Mouse (Mus musculus) lung, adult 2 months (tissue): ENCODE results near the gene Slc10a6.

Source experiments
- CTCF ChIP-seq: fragments of 200-500 bp; IDR thresholded peaks from 2 replicates; pipeline ENCODE4 v1.5.1; 2011; ENCODE audit warnings: mild to moderate bottlenecking, low read length, control low read depth; ENCODE audit not compliant: insufficient read depth
- POLR2A ChIP-seq: fragments of 200-500 bp; IDR thresholded peaks from 2 replicates; pipeline ENCODE4 v1.6.1; 2011; ENCODE audit warnings: low read depth, mild to moderate bottlenecking, control low read depth, low read length, borderline replicate concordance; ENCODE audit errors: extremely low read depth

DNA sequence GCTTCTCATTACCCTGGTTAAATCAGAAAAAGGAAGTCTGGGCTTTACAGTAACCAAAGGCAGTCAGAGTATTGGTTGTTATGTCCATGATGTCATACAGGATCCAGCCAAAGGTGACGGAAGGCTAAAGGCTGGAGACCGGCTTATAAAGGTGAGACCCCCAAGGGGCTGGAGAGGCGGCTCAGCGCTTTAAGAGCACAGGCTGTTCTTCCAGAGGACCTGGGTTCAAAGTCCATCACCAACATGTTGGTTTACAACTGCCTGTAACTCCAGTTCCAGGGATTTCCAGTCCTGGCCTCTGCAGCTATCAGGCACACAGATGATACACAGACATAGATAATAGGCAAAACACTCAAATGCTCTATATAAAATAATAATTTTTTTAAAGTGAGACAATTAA lies 61.2 kb downstream of the Slc10a6 start:
- TF ChIP-seq CTCF, result no peak
- no peak for TF ChIP-seq POLR2A
